Mouse (Mus musculus) heart, embryonic 12.5 days (tissue): ENCODE data around the gene Pde1c. TPM values are rescaled to one million over a fixed set of nuclear protein-coding genes. Genes with fewer than 3 reads are reported as not detected.

Source experiments
- ATAC-seq: fragments of 200-750 bp; cut with Nextera tagmentation; 2 replicates; pipeline ENCODE4 v1.8.0; 2017; ENCODE audit warnings: moderate TSS enrichment, moderate library complexity; ENCODE audit not compliant: insufficient number of reproducible peaks, low FRiP score
- H3K27ac ChIP-seq: fragments of 300-500 bp; sonication (generic); 2 replicates; pipeline ENCODE4 v1.5.1; 2016; ENCODE audit warnings: mild to moderate bottlenecking, moderate library complexity; ENCODE audit not compliant: poor library complexity, severe bottlenecking
- H3K27me3 ChIP-seq: fragments of 300-500 bp; sonication (generic); replicated peaks from 2 replicates; pipeline ENCODE4 v1.6.1; 2016; ENCODE audit warnings: mild to moderate bottlenecking, moderate library complexity
- H3K36me3 ChIP-seq: fragments of 300-500 bp; sonication (generic); 2 replicates; pipeline ENCODE4 v1.6.1; 2016; ENCODE audit warnings: mild to moderate bottlenecking, moderate library complexity
- H3K4me1 ChIP-seq: fragments of 300-500 bp; sonication (generic); replicated peaks from 2 replicates; pipeline ENCODE4 v1.6.1; 2016; ENCODE audit warnings: mild to moderate bottlenecking
- H3K4me2 ChIP-seq: fragments of 300-500 bp; sonication (generic); 2 replicates; pipeline ENCODE4 v1.6.1; 2016; ENCODE audit warnings: mild to moderate bottlenecking, moderate library complexity
- H3K4me3 ChIP-seq: fragments of 300-500 bp; sonication (generic); 2 replicates; pipeline ENCODE4 v1.5.1; 2016; ENCODE audit warnings: mild to moderate bottlenecking
- H3K9ac ChIP-seq: fragments of 300-500 bp; sonication (generic); 2 replicates; pipeline ENCODE4 v1.6.1; 2016; ENCODE audit warnings: mild to moderate bottlenecking, moderate library complexity
- H3K9me3 ChIP-seq: fragments of 300-500 bp; sonication (generic); replicated peaks from 2 replicates; pipeline ENCODE4 v1.6.1; 2016; ENCODE audit warnings: mild to moderate bottlenecking, moderate library complexity
- WGBS: fragments of 180-500 bp; shearing (Covaris S2); methylation state at CpG from one replicate; pipeline ENCODE4 v1.1.7; 2016; 5-methylcytosine and 5-hydroxymethylcytosine counted together
- polyA plus RNA-seq: library from polyadenylated mRNA; unstranded; fragments of >200 nt; fragmentation: Nextera tagmentation; extraction: Ambion mirVana; gene quantifications from 2 replicates; pipeline ENCODE4 v1.2.1, GENCODE M21; 2016

Pde1c gene
- polyA plus RNA-seq, 1 experiment from 2014 or later: 2.7 TPM

- Histone ChIP-seq H3K27me3 (no peaks in the 10 kb centered on the region), H3K4me2 (no peak overlapping the region), H3K4me1 (no peaks in the 10 kb centered on the region), H3K27ac (no peak overlapping the region), H3K9me3 (no peaks in the 10 kb centered on the region), H3K4me3 (no peak overlapping the region), H3K36me3 (no peaks in the 10 kb centered on the region), H3K9ac (no peak overlapping the region)
- WGBS: 33% methylated on average over 5 of the region's 5 CpGs
- no peak for ATAC-seq
These were observed 502.1 kb downstream of the Pde1c start for GRCm38 (mm10) chr6:56066632-56067282.

DNA sequence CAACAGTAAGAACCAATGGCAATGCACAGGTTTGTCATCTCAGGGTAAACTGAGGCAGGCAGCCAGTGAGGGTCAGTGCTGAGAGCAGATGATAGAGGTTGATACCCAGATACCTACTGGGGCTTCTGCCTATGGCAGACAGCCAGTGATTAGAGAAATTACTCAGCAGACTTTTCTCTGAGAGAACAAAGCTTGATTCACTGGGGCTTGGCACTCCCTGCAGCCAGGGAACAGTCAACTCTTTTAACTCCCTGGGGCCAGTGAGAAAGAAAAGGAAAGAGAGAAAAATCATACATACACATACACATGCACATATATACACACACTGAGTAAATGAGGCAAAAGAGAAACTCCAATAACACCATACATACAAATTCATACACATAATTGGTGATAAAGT lies 505.2 kb downstream of the Pde1c start:
- no peak for ATAC-seq
- Histone ChIP-seq H3K36me3 (no peaks in the 10 kb centered on the region), H3K9ac (no peak overlapping the region), H3K4me3 (no peak overlapping the region), H3K4me1 (no peaks in the 10 kb centered on the region), H3K9me3 (no peaks in the 10 kb centered on the region; the same call in 1 of the 2 replicates), H3K27me3 (no peaks in the 10 kb centered on the region), H3K27ac (no peak overlapping the region), H3K4me2 (no peak overlapping the region)

GRCm38 (mm10) chr6:56049104-56049503 lies 519.8 kb downstream of the Pde1c start:
- 24% methylated on average over 4 of the region's 4 CpGs for WGBS
- Histone ChIP-seq H3K4me2 (no peak overlapping the region), H3K36me3 (no peaks in the 10 kb centered on the region), H3K27me3 (no peaks in the 10 kb centered on the region), H3K27ac (no peak overlapping the region), H3K4me1 (no peaks in the 10 kb centered on the region), H3K4me3 (no peak overlapping the region), H3K9ac (no peak overlapping the region), H3K9me3 (no peaks in the 10 kb centered on the region)
- no peak for ATAC-seq

DNA sequence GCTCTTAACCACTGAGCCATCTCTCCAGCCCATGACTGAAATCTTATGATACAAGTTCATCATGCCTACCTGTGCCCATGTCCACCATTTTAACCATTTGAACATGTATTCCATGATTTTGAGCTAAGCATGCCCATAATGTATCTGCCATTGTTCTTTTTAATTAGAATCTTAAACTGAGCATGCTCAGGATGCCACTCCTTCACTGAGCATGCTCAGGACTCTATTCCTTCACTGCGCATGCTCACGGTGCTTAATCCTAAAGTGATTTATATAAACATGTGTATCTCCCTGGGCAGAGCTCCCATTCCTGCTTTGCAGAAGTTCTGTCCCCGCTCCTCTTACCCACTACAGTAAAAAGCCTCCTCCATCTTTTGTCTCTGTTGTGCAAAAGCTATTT lies 520.3 kb downstream of the Pde1c start:
- H3K9ac ChIP-seq: no peak overlapping the region
- 80% methylated on average over 3 of the region's 3 CpGs for WGBS
- no peaks in the 10 kb centered on the region for H3K27me3 ChIP-seq
- ATAC-seq: no peak
- no peaks in the 10 kb centered on the region for H3K4me1 ChIP-seq
- H3K27ac ChIP-seq: no peak overlapping the region
- no peaks in the 10 kb centered on the region for H3K9me3 ChIP-seq
- H3K4me2 ChIP-seq: no peak overlapping the region
- no peaks in the 10 kb centered on the region for H3K36me3 ChIP-seq
- no peak overlapping the region for H3K4me3 ChIP-seq

GRCm38 (mm10) chr6:56044716-56045115 lies 524.2 kb downstream of the Pde1c start:
- Histone ChIP-seq H3K27ac (no peak overlapping the region), H3K4me3 (no peak overlapping the region), H3K9me3 (no peaks in the 10 kb centered on the region), H3K9ac (no peak overlapping the region), H3K4me1 (no peaks in the 10 kb centered on the region), H3K36me3 (no peaks in the 10 kb centered on the region), H3K4me2 (no peak overlapping the region), H3K27me3 (no peaks in the 10 kb centered on the region)
- 91% methylated on average over 1 of the region's 1 CpGs for WGBS
- no peak for ATAC-seq

DNA sequence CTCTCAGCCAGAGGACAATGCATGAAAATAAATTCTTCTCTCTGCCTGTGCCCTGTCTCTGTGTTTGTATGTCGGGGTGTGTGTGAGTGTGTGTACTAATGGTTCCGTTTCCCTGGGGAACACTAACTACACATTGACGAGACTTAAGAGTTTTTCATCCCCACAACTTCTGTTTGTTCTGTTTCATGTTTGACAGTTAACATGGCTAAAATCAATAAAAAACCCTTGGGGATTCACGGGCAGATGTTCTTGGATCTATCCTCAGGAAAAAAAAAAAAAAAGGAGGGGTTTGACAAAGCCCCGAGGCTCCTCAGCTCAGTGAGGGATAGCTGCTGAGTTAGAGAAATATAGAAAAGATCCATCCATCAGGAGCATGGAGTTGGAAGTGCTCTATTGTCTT lies 524.6 kb downstream of the Pde1c start:
- 75% methylated on average over 5 of the region's 5 CpGs for WGBS
- no peaks in the 10 kb centered on the region for H3K9me3 ChIP-seq
- no peak overlapping the region for H3K4me2 ChIP-seq
- H3K27me3 ChIP-seq: peaks cover under 1% of the 10 kb centered on the region; the same call in 1 of the 2 replicates
- H3K27ac ChIP-seq: no peak overlapping the region
- H3K4me1 ChIP-seq: no peaks in the 10 kb centered on the region
- H3K36me3 ChIP-seq: no peaks in the 10 kb centered on the region
- H3K4me3 ChIP-seq: no peak overlapping the region
- ATAC-seq: no peak
- no peak overlapping the region for H3K9ac ChIP-seq

DNA sequence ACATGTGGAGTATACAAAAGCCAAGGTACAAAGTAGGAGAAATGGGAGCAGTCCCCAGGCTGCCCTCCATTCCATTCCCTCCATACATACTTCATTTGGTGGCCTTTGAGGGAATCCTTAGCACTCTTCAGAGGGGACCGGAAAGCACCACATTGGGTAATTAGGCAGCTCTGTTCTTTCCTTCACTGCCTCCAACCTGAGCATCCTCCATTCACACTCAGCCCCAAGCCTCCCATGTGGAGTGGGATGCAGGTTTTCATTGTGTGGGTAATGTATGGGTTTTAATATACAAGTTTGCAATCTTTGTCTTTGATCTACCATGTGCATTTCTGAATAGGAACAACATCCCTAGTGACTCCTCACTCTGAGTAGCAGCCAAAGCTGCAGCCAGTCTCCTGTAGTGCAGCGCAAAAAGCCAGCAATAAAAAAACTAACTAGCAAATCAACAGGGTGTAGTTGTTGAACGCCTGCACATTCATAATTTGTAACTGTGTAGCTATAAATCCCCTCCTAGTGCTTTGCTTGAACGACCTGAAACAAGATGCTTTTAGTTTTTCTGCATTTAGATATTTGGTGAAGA lies 529.3 kb downstream of the Pde1c start:
- H3K4me2 ChIP-seq: no peak overlapping the region
- peaks cover 14% of the 10 kb centered on the region; the same call in 1 of the 2 replicates for H3K27me3 ChIP-seq
- no peaks in the 10 kb centered on the region for H3K4me1 ChIP-seq
- no peak for ATAC-seq
- no peak overlapping the region for H3K9ac ChIP-seq
- H3K9me3 ChIP-seq: no peaks in the 10 kb centered on the region
- 69% methylated on average over 4 of the region's 4 CpGs for WGBS
- H3K27ac ChIP-seq: no peak overlapping the region
- no peak overlapping the region for H3K4me3 ChIP-seq
- no peaks in the 10 kb centered on the region for H3K36me3 ChIP-seq

GRCm38 (mm10) chr6:56035054-56035453 lies 533.8 kb downstream of the Pde1c start:
- Histone ChIP-seq H3K9me3 (no peaks in the 10 kb centered on the region), H3K27ac (no peak overlapping the region), H3K9ac (no peak overlapping the region), H3K4me2 (no peak overlapping the region), H3K27me3 (peaks cover 14% of the 10 kb centered on the region; the same call in 1 of the 2 replicates), H3K4me1 (peaks cover 8% of the 10 kb centered on the region; the same call in 1 of the 2 replicates), H3K36me3 (no peaks in the 10 kb centered on the region), H3K4me3 (no peak overlapping the region)
- no peak for ATAC-seq
- WGBS: 69% methylated on average over 10 of the region's 10 CpGs

GRCm38 (mm10) chr6:56032231-56032630 lies 536.7 kb downstream of the Pde1c start:
- ATAC-seq: no peak
- 73% methylated on average over 2 of the region's 2 CpGs for WGBS
- Histone ChIP-seq H3K9ac (no peak overlapping the region), H3K27me3 (0 out of 2 replicates have a peak, but pooled peaks cover 3% of the 10 kb centered on the region), H3K27ac (no peak overlapping the region), H3K36me3 (no peaks in the 10 kb centered on the region), H3K4me3 (no peak overlapping the region), H3K4me2 (no peak overlapping the region), H3K9me3 (no peaks in the 10 kb centered on the region), H3K4me1 (peaks cover 8% of the 10 kb centered on the region; the same call in 1 of the 2 replicates)

GRCm38 (mm10) chr6:56029986-56030385 lies 538.9 kb downstream of the Pde1c start:
- ATAC-seq: no peak
- Histone ChIP-seq H3K27me3 (no peaks in the 10 kb centered on the region), H3K4me3 (no peak overlapping the region), H3K27ac (no peak overlapping the region), H3K9me3 (no peaks in the 10 kb centered on the region), H3K4me1 (peaks cover 8% of the 10 kb centered on the region; the same call in 1 of the 2 replicates), H3K36me3 (no peaks in the 10 kb centered on the region), H3K4me2 (no peak overlapping the region), H3K9ac (no peak overlapping the region)
- WGBS: 58% methylated on average over 5 of the region's 5 CpGs

DNA sequence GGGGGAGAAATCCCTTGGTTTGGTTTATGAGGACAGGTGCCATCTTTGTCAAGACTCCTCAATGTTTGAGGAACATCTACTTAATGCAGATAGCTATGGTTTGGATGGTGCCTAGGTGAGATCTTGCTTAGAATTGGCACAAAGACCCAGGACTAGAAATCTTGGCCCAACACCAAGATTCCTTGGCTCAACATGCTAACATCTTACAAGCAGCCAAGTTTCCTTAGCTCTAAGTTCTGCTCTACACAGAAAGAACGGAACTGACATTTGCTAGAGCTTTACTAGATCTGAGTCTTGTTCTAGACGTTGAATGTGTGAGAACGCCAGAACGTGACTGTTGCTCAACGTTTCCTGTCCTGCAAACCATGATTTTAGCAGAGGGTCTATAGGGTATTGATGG lies 540.9 kb downstream of the Pde1c start:
- no peaks in the 10 kb centered on the region for H3K36me3 ChIP-seq
- no peak overlapping the region for H3K27ac ChIP-seq
- no peak overlapping the region for H3K4me3 ChIP-seq
- no peak overlapping the region for H3K4me2 ChIP-seq
- 81% methylated on average over 5 of the region's 5 CpGs for WGBS
- peaks cover 8% of the 10 kb centered on the region; the same call in 1 of the 2 replicates for H3K4me1 ChIP-seq
- no peak for ATAC-seq
- H3K9me3 ChIP-seq: no peaks in the 10 kb centered on the region
- no peak overlapping the region for H3K9ac ChIP-seq
- no peaks in the 10 kb centered on the region for H3K27me3 ChIP-seq

- no peak overlapping the region for H3K4me2 ChIP-seq
- 67% methylated on average over 6 of the region's 6 CpGs for WGBS
- no peaks in the 10 kb centered on the region for H3K36me3 ChIP-seq
- H3K27ac ChIP-seq: no peak overlapping the region
- H3K9ac ChIP-seq: no peak overlapping the region
- no peak overlapping the region for H3K4me3 ChIP-seq
- H3K9me3 ChIP-seq: no peaks in the 10 kb centered on the region
- no peaks in the 10 kb centered on the region; the same call in 1 of the 2 replicates for H3K27me3 ChIP-seq
- ATAC-seq: no peak
- H3K4me1 ChIP-seq: peaks cover 10% of the 10 kb centered on the region
These were observed 541.6 kb downstream of the Pde1c start for GRCm38 (mm10) chr6:56027318-56027717.
